Mouse (Mus musculus): Measurements from ENCODE around the gene Ylpm1. TPM values are rescaled to one million over a fixed set of nuclear protein-coding genes. Genes with fewer than 3 reads are reported as not detected.

Gene Ylpm1
- polyA plus RNA-seq, 1 experiment from 2014 or later = 26.2 TPM

GRCm38 (mm10) chr12:85113337-85113736, 117.2 kb downstream of the Ylpm1 start:
- 84% methylated on average over 3 of the region's 3 CpGs for WGBS
- no peak overlapping the region for H3K4me2 ChIP-seq
- no peaks in the 10 kb centered on the region for H3K27me3 ChIP-seq
- H3K9ac ChIP-seq = no peak overlapping the region
- no peaks in the 10 kb centered on the region for H3K9me3 ChIP-seq
- H3K36me3 ChIP-seq = peaks cover 6% of the 10 kb centered on the region
- peaks cover 29% of the 10 kb centered on the region for H3K4me1 ChIP-seq
- H3K4me3 ChIP-seq = no peak overlapping the region
- ATAC-seq (ENCODE audit: insufficient number of reproducible peaks, low FRiP score, low TSS enrichment, low read depth) = no peak
- no peak overlapping the region for H3K27ac ChIP-seq

GRCm38 (mm10) chr12:85113917-85114316, 117.8 kb downstream of the Ylpm1 start:
- H3K4me2 ChIP-seq = no peak overlapping the region
- no peak overlapping the region for H3K27ac ChIP-seq
- 92% methylated on average over 3 of the region's 3 CpGs for WGBS
- peaks cover 29% of the 10 kb centered on the region for H3K4me1 ChIP-seq
- no peaks in the 10 kb centered on the region for H3K9me3 ChIP-seq
- no peak overlapping the region for H3K4me3 ChIP-seq
- no peak for ATAC-seq (ENCODE audit: insufficient number of reproducible peaks, low FRiP score, low TSS enrichment, low read depth)
- H3K36me3 ChIP-seq = peaks cover 12% of the 10 kb centered on the region
- H3K27me3 ChIP-seq = no peaks in the 10 kb centered on the region
- no peak overlapping the region for H3K9ac ChIP-seq

GRCm38 (mm10) chr12:85115678-85116077, 119.6 kb downstream of the Ylpm1 start:
- H3K36me3 ChIP-seq = peaks cover 26% of the 10 kb centered on the region
- no peaks in the 10 kb centered on the region for H3K9me3 ChIP-seq
- no peaks in the 10 kb centered on the region for H3K27me3 ChIP-seq
- no peak overlapping the region for H3K4me3 ChIP-seq
- H3K4me1 ChIP-seq = peaks cover 18% of the 10 kb centered on the region
- H3K9ac ChIP-seq = no peak overlapping the region
- no peak overlapping the region for H3K27ac ChIP-seq
- no peak for ATAC-seq (ENCODE audit: insufficient number of reproducible peaks, low FRiP score, low TSS enrichment, low read depth)
- H3K4me2 ChIP-seq = no peak overlapping the region
- WGBS = 50% methylated on average over 7 of the region's 7 CpGs

Other genes with a start within 250 kb of the Ylpm1 start
- gene Npc2, start 223.2 kb upstream of the Ylpm1 start, polyA plus RNA-seq (2015; fragmentation: Nextera tagmentation; extraction: Ambion mirVana) = 72.0 and 76.6 TPM in 2 replicates
- gene Isca2, start 223.1 kb upstream of the Ylpm1 start, polyA plus RNA-seq (2015; fragmentation: Nextera tagmentation; extraction: Ambion mirVana) = 113 TPM in 2 replicates
- gene Ltbp2, start 119.8 kb upstream of the Ylpm1 start, polyA plus RNA-seq (2015; fragmentation: Nextera tagmentation; extraction: Ambion mirVana) = 7.1 and 8.7 TPM in 2 replicates
- 122 and 128 TPM in 2 replicates for gene Fcf1, start 25.4 kb upstream of the Ylpm1 start, polyA plus RNA-seq (2015; fragmentation: Nextera tagmentation; extraction: Ambion mirVana)
- gene Arel1, start 25.4 kb upstream of the Ylpm1 start, polyA plus RNA-seq (2015; fragmentation: Nextera tagmentation; extraction: Ambion mirVana) = 9.4 and 11.5 TPM in 2 replicates
- 3.6 and 3.9 TPM in 2 replicates for gene Prox2, start 114.4 kb downstream of the Ylpm1 start, polyA plus RNA-seq (2015; fragmentation: Nextera tagmentation; extraction: Ambion mirVana)
- gene Dlst, start 114.5 kb downstream of the Ylpm1 start, polyA plus RNA-seq (2015; fragmentation: Nextera tagmentation; extraction: Ambion mirVana) = 96.0 and 108 TPM in 2 replicates
- gene Rps6kl1, start 154.9 kb downstream of the Ylpm1 start, polyA plus RNA-seq (2015; fragmentation: Nextera tagmentation; extraction: Ambion mirVana) = 0.53 and 0.88 TPM in 2 replicates
- 15.5 and 18.4 TPM in 2 replicates for gene Pgf, start 181.5 kb downstream of the Ylpm1 start, polyA plus RNA-seq (2015; fragmentation: Nextera tagmentation; extraction: Ambion mirVana)
- 79.4 and 83.8 TPM in 2 replicates for gene Eif2b2, start 223.2 kb downstream of the Ylpm1 start, polyA plus RNA-seq (2015; fragmentation: Nextera tagmentation; extraction: Ambion mirVana)